Mouse (Mus musculus) kidney, embryonic 15.5 days (tissue): ENCODE measurements around the gene Ankrd55. TPM values are rescaled to one million over a fixed set of nuclear protein-coding genes. Genes with fewer than 3 reads are reported as not detected.
A peak's percentile ranks its signal among the peaks of the same experiment; 100 is the strongest.

ENCODE experiments used
- ATAC-seq: fragments of 200-750 bp; cut with Nextera tagmentation; replicated peaks from 2 replicates; pipeline ENCODE4 v1.8.0; 2017; ENCODE audit warnings: moderate TSS enrichment; ENCODE audit not compliant: low FRiP score
- H3K27ac ChIP-seq: fragments of 300-500 bp; sonication (generic); 2 replicates; pipeline ENCODE4 v1.5.1; 2015; ENCODE audit warnings: mild to moderate bottlenecking, inconsistent platforms
- H3K27me3 ChIP-seq: fragments of 300-500 bp; sonication (generic); 2 replicates; pipeline ENCODE4 v1.6.1; 2015; ENCODE audit warnings: inconsistent platforms
- H3K36me3 ChIP-seq: fragments of 300-500 bp; sonication (generic); 2 replicates; pipeline ENCODE4 v1.6.1; 2015; ENCODE audit warnings: inconsistent platforms
- H3K4me1 ChIP-seq: fragments of 300-500 bp; sonication (generic); 2 replicates; pipeline ENCODE4 v1.6.1; 2015; ENCODE audit warnings: inconsistent platforms
- H3K4me2 ChIP-seq: fragments of 300-500 bp; sonication (generic); 2 replicates; pipeline ENCODE4 v1.6.1; 2015; ENCODE audit warnings: moderate library complexity, mild to moderate bottlenecking, inconsistent platforms
- H3K4me3 ChIP-seq: fragments of 300-500 bp; sonication (generic); replicated peaks from 2 replicates; pipeline ENCODE4 v1.5.1; 2015; ENCODE audit warnings: mild to moderate bottlenecking, inconsistent platforms
- H3K9ac ChIP-seq: fragments of 300-500 bp; sonication (generic); 2 replicates; pipeline ENCODE4 v1.6.1; 2015; ENCODE audit warnings: mild to moderate bottlenecking, inconsistent platforms
- H3K9me3 ChIP-seq: fragments of 300-500 bp; sonication (generic); replicated peaks from 2 replicates; pipeline ENCODE4 v1.6.1; 2016; ENCODE audit warnings: inconsistent platforms
- WGBS: fragments of 180-500 bp; shearing (Covaris S2); methylation state at CpG from one replicate; pipeline ENCODE4 v1.1.7; 2015; ENCODE audit warnings: mixed read lengths; 5-methylcytosine and 5-hydroxymethylcytosine counted together
- polyA plus RNA-seq: library from polyadenylated mRNA; unstranded; fragments of >200 nt; fragmentation: Nextera tagmentation; extraction: Ambion mirVana; gene quantifications from 2 replicates; pipeline ENCODE4 v1.2.1, GENCODE M21; 2015

Ankrd55 gene
- polyA plus RNA-seq, 1 experiment from 2014 or later = 0.31 TPM

DNA sequence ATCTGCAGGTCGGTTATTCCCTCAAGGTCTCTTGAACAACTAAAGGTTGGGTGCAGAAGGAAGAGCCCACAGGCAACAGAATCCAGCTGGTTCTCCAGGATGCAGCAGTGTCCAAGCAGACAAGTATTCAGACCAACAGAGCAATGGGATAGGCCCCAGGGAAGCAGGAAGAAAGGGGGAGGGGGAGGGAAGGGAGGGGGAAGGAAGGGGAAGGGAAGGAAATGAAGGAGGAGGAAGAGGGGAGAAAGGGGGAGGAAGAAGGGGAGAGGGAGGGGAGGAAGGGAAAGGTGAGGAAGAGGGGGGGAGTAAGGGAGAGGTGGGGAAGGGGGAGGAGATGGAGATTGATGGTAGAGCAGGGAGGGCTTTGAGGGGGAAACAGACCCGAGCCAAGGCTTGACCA lies 121.1 kb downstream of the Ankrd55 start:
- Histone ChIP-seq H3K4me3 (no peak overlapping the region), H3K27ac (no peak overlapping the region), H3K9me3 (no peaks in the 10 kb centered on the region), H3K36me3 (no peaks in the 10 kb centered on the region), H3K27me3 (no peaks in the 10 kb centered on the region), H3K4me2 (no peak overlapping the region), H3K9ac (no peak overlapping the region), H3K4me1 (no peaks in the 10 kb centered on the region)
- 72% methylated on average over 2 of the region's 2 CpGs for WGBS
- ATAC-seq = no peak

DNA sequence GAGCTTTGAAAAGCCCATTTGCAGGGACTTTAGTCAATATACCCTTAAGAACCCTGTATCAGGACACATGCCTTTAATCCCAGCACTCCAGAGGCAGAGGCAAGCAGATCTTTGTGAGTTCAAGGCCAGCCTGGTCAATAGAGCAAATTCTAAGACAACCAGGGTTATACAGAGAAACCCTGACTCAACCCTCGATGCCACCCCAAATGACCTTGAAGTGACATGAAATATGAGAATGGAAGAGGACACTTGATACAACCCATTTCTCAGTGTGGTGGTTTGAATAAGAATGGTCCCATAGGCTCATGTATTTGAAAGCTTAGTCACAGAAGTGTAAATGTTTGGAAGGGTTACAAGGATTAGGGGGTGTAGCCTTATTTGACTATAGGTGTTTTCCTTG lies 121.6 kb downstream of the Ankrd55 start:
- H3K27me3 ChIP-seq = no peaks in the 10 kb centered on the region
- H3K36me3 ChIP-seq = no peaks in the 10 kb centered on the region
- H3K9ac ChIP-seq = no peak overlapping the region
- no peaks in the 10 kb centered on the region for H3K9me3 ChIP-seq
- no peak for ATAC-seq
- no peak overlapping the region for H3K4me2 ChIP-seq
- no peaks in the 10 kb centered on the region for H3K4me1 ChIP-seq
- H3K27ac ChIP-seq = no peak overlapping the region
- 71% methylated on average over 1 of the region's 1 CpGs for WGBS
- H3K4me3 ChIP-seq = no peak overlapping the region

DNA sequence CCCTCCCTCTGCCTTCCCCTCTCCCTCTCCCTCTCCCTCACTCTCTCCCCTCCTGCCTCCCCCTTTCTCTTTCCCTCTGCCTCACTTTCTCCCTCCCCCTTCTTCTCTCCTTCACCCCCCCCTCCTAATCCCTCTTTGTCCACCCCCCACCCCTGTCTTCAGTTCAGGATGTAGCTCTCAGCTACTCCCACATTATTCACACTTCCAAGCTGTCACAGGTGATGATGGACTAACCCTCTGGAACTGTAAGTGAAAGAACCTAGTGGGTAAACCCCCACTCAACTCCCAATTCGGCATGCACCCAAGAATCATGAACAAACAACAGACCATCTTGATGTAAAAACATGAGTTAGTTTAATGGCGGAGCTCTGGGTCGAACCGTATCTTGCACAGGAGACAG lies 122.2 kb downstream of the Ankrd55 start:
- 77% methylated on average over 4 of the region's 4 CpGs for whole genome bisulfite sequencing
- H3K27ac ChIP-seq = no peak overlapping the region
- no peak overlapping the region for H3K4me2 ChIP-seq

DNA sequence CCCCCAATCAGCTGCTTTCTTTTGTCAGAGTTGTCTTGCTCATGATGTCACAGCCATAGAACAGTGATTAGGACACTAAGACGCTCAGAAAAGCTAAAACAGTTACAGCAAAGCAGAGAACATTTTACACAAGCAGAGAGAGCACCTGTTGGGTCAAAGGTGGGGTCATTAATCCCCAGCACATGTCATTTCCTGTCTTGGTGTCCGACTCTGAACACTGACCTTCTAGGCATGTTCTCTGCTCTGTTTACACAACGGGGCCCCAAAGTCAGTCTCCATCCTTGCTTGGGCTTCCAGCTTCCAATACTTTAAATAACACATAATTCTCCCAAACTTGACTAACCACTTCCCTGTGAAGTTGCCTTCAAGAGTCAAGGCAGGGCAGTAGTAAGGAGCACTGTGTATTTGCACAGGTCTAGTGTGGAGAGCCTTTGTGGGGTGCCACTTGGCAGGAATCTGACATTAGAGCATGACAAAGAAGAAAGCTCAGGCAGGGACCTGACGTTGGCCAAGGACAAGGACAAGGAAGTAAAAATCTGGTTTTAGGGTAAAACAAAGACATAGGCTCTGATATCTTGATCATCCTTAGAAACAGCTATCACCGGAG lies 123.1 kb downstream of the Ankrd55 start:
- Histone ChIP-seq H3K4me1 (peaks cover 7% of the 10 kb centered on the region), H3K9ac (no peak overlapping the region), H3K27ac (0 out of 2 replicates have a peak overlapping the region, but pooled peaks have one; percentile 22), H3K4me2 (no peak overlapping the region), H3K27me3 (no peaks in the 10 kb centered on the region), H3K36me3 (no peaks in the 10 kb centered on the region), H3K9me3 (no peaks in the 10 kb centered on the region), H3K4me3 (no peak overlapping the region)
- ATAC-seq = no peak
- WGBS = 46% methylated on average over 5 of the region's 5 CpGs

More for the DNA sequence above, 122.2 kb downstream of the Ankrd55 start:
- Histone ChIP-seq H3K27me3 (no peaks in the 10 kb centered on the region), H3K36me3 (no peaks in the 10 kb centered on the region), H3K9me3 (no peaks in the 10 kb centered on the region), H3K4me1 (no peaks in the 10 kb centered on the region; the same call in 1 of the 2 replicates), H3K9ac (no peak overlapping the region), H3K4me3 (no peak overlapping the region)
- ATAC-seq = no peak

DNA sequence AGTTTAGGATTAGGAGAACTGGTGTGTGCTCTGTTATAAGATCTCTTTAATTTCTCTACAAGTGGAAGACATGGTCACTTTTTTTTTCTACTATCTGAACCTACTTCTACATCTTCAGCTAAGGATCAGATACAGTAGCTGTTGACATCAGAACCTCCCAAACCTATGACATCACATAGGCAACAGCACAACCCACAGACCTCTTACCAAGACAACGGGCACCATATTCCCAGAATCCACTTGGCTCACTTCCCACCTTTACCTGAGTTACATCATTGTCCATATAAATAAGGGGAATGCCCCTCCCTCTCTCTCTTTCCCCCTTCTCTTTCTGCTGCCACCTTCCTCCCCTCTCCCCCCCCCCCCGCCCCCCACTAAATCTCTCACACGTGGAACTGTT lies 124.0 kb downstream of the Ankrd55 start:
- no peak overlapping the region for H3K4me2 ChIP-seq
- no peak overlapping the region for H3K4me3 ChIP-seq
- peaks cover 16% of the 10 kb centered on the region for H3K4me1 ChIP-seq
- ATAC-seq = no peak
- no peaks in the 10 kb centered on the region for H3K27me3 ChIP-seq
- H3K9ac ChIP-seq = no peak overlapping the region
- no peak overlapping the region for H3K27ac ChIP-seq
- no peaks in the 10 kb centered on the region for H3K9me3 ChIP-seq
- WGBS = 72% methylated on average over 2 of the region's 3 CpGs
- no peaks in the 10 kb centered on the region for H3K36me3 ChIP-seq

DNA sequence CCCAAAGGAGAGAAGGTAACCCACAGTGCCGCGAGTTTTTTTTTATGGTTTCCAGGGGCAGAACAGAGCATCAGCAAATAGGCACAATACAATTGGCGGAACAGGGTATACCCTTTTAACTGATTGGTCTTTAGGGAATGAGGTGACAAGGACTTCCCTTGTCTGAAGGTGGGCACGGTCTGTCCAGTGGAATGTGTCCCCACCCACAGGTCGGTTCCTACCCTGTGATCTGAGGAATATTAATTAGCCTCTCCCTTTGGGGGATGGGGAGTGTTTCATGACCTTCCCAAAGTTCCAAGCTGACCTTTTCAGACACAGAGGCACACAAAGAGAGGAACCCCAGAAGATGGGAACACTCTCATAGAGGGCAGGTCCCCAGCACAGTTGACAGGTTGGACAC lies 124.6 kb downstream of the Ankrd55 start:
- Histone ChIP-seq H3K36me3 (no peaks in the 10 kb centered on the region), H3K4me1 (peaks cover 18% of the 10 kb centered on the region), H3K27me3 (no peaks in the 10 kb centered on the region), H3K4me3 (no peak overlapping the region), H3K4me2 (no peak overlapping the region), H3K27ac (no peak overlapping the region), H3K9me3 (no peaks in the 10 kb centered on the region), H3K9ac (no peak overlapping the region)
- 73% methylated on average over 5 of the region's 5 CpGs for WGBS
- ATAC-seq = no peak

DNA sequence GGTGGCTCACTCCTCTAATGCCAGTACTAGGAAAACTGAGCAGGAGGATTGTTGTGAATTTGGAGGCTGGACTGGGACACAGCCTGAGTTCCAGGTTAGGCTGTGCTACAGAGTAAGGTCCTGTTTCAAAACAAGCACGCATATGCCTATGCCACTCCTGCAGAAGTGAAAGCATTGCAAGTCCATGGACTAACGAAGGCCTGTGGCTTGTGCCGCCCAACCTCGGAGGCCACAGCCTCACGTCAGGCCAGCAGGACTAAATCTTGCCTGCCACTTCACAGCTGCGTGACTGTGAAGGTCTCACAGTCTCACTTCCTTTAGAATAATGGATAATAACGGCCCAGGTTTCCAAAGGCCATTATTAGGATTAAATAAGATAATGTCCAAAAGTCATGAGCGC lies 125.4 kb downstream of the Ankrd55 start:
- ATAC-seq = no peak
- WGBS = 86% methylated on average over 8 of the region's 8 CpGs
- Histone ChIP-seq H3K9ac (no peak overlapping the region), H3K4me3 (no peak overlapping the region), H3K36me3 (no peaks in the 10 kb centered on the region), H3K27me3 (no peaks in the 10 kb centered on the region), H3K9me3 (no peaks in the 10 kb centered on the region), H3K4me2 (no peak overlapping the region), H3K27ac (no peak overlapping the region), H3K4me1 (peaks cover 18% of the 10 kb centered on the region)

DNA sequence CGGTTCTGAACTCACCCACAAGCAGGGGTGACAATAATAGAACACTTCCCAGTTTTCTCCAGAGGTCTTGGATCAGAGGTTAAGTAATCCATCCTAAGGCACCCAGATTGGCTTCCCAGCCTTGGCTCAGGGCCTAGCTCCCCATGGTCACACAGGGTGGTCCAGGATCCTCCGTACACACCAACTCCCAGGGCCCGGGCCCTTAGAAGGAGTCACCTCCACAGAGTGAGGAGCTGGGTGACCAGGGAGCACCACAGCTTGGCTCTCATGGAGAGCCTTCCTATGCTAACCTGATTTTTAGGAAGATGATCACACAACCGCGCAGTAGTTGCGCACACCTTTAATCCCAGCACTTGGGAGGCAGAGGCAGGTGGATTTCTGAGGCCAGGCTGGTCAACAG lies 127.6 kb downstream of the Ankrd55 start:
- Histone ChIP-seq H3K9ac (no peak overlapping the region), H3K4me3 (no peak overlapping the region), H3K36me3 (no peaks in the 10 kb centered on the region), H3K9me3 (no peaks in the 10 kb centered on the region), H3K4me2 (no peak overlapping the region), H3K27ac (peak overlapping the region; percentile 72), H3K27me3 (no peaks in the 10 kb centered on the region), H3K4me1 (peaks cover 20% of the 10 kb centered on the region)
- no peak for ATAC-seq
- 83% methylated on average over 6 of the region's 6 CpGs for WGBS

DNA sequence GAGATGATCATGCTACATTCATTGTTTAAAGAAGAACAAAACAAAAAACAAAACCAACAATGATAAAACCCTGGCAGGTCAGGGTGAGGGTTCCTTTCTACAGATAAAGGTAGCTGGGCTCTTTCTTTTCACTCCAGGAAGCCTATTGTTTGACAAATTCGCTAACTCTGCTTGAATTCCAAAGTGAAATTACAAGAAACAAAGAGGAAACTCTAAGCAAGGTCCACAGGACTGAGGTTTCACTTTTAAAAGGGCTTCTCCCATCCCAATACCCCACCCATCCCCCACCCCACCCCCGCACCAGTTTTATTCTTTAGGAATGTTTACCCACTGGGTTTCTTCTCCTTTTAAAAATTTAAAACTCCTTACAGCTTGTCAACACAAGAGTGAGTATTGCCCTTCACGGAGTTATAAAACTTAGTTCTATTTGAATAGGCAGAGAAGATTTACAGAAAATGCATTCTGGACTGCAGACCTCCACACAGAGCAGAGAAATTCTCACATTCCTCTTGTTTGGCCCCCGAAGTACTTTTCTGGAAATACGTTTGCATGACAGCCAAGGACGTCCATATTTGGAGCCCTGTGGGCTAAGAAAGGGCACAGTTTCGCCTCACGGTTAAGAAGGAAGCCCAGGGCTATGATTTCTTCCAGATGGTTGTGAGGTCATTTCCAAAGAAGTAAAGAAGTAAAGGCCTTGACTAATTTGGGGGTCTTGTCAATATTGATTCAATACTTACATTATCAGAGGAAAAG lies 128.3 kb downstream of the Ankrd55 start:
- H3K4me3 ChIP-seq = no peak overlapping the region
- H3K9me3 ChIP-seq = no peaks in the 10 kb centered on the region
- H3K27ac ChIP-seq = peak overlapping the region; percentile 72
- H3K4me2 ChIP-seq = peak overlapping the region; percentile 25
- no peaks in the 10 kb centered on the region for H3K27me3 ChIP-seq
- WGBS = 20% methylated on average over 8 of the region's 8 CpGs
- no peaks in the 10 kb centered on the region for H3K36me3 ChIP-seq
- ATAC-seq = no peak; the same call in 1 of the 2 replicates
- no peak overlapping the region for H3K9ac ChIP-seq
- peaks cover 20% of the 10 kb centered on the region for H3K4me1 ChIP-seq

DNA sequence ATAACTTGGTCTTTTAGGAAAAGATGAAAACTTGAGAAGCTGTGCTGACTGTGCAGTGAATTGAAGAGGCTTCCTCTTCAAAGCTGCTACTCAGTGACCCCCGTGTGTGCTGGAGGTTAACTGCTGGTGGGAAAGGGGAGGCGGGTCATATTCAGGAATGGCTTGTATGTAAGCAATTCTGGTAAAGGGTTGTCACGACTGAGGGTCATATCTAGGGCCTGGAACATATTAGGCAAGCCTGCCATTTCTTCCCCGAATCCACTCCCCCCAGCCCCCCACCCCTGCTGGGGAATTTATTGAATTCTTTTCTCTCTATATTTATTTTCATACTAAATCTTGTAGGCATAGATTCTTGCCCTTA lies 128.9 kb downstream of the Ankrd55 start:
- Histone ChIP-seq H3K9ac (no peak overlapping the region), H3K27me3 (no peaks in the 10 kb centered on the region), H3K4me2 (no peak overlapping the region), H3K36me3 (no peaks in the 10 kb centered on the region), H3K27ac (peak overlapping the region; percentile 72), H3K9me3 (no peaks in the 10 kb centered on the region), H3K4me3 (no peak overlapping the region), H3K4me1 (peaks cover 20% of the 10 kb centered on the region)
- 36% methylated on average over 4 of the region's 4 CpGs for WGBS
- ATAC-seq = no peak

DNA sequence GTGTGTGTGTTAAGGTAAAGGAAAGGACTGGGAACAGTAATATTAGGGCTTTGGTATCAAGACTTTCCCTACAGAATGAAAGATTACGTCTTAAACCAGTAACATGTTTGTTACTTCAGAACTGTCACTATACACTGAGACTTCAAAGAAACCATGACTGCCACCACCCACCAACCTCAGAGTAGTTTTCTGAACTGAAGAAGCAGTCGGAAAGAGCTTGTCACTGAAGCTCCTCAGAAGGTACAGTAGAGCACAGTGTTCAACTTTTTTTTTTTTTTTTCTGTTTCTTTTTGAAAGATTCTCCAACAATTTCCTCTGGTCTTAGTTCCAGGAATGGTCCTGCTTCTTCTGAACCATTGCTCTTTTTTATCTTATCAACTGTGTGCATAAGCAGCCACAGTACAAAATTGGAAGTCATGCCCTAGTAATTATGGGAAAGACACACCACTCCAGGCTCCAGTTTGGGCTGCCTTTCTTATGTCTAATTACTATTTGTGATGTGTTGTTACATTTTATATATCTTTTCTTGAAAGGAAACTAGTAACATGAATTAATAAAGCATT lies 129.7 kb downstream of the Ankrd55 start:
- ATAC-seq = no peak
- peaks cover 20% of the 10 kb centered on the region for H3K4me1 ChIP-seq
- 77% methylated on average over 2 of the region's 2 CpGs for WGBS
- H3K9ac ChIP-seq = no peak overlapping the region
- no peak overlapping the region for H3K4me2 ChIP-seq
- no peaks in the 10 kb centered on the region for H3K27me3 ChIP-seq
- H3K4me3 ChIP-seq = no peak overlapping the region
- no peak overlapping the region for H3K27ac ChIP-seq
- no peaks in the 10 kb centered on the region for H3K9me3 ChIP-seq
- no peaks in the 10 kb centered on the region for H3K36me3 ChIP-seq

DNA sequence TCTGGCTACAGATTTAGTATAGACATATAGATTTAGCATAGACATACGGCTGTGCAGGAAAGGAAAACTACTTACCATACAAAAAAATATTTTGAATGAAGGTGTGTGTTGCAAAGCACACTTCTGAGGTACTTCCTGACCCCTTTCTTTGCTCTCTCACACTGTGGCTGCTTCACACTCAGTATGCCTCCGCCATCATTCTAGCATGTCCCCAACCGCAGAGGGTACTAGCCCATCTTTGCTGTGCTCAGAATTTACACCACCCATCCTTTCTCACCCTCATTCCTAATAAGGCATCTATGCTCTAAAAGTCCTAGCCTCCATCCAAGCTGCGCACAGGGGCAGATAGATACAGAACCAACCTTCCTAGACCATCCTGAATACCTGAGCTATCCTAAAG lies 130.3 kb downstream of the Ankrd55 start:
- Histone ChIP-seq H3K4me2 (no peak overlapping the region), H3K4me3 (no peak overlapping the region), H3K27ac (no peak overlapping the region), H3K4me1 (peaks cover 20% of the 10 kb centered on the region), H3K9me3 (no peaks in the 10 kb centered on the region), H3K36me3 (no peaks in the 10 kb centered on the region), H3K27me3 (no peaks in the 10 kb centered on the region), H3K9ac (no peak overlapping the region)
- 91% methylated on average over 4 of the region's 4 CpGs for WGBS
- no peak for ATAC-seq
